Mouse (Mus musculus) mesoderm, embryonic 11.5 days (tissue): ENCODE data around the gene Cenpk.
"Not testable (repeated sequence)": the region's sequence is repeated elsewhere in the genome, so short reads cannot be mapped to it uniquely, and the experiment has no call there.

ENCODE experiments used
- DNase-seq: peaks from one replicate; pipeline ENCODE4 v3.0.0-alpha.2; 2012; ENCODE audit warnings: low read depth, low spot score

Cenpk gene

DNA sequence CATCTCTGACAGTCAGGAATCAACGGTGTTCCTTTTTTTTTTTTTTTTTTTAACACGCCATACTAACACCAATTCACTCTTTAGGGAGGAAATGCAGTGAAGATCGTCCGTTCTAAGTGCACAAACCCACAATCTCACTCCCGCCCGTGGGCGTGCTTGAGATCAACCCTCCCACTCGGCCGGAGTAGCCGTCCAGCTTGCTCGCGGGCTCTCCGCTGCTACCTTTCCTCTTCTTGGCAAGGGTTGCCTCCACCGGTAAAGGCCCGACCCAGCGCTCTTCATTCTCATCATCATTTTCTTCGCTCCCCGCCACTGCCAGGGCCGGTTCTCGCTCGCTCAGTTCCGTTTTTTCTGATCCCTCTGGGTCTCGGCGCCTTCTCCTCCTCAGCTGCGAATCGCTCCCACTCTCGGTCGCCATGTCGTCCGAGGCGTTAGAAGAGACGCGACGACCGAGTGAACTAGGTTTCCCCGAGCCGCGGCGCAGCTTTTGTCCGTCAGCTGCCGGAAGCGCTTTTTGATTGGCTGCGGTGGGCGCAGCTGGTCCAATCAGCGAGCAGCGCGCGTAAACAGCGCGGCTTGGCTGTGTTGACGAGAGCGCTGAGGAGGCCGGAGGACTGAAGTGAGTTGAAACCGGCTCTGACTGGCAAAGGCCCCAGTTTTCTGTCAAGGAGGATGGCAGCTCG lies at the start of gene Cenpk, which contains the start of gene Ppwd1:
TSS of gene Cenpk (plus strand) at position 228 of the 683 bp plus-strand sequence.
TSS of gene Ppwd1 (minus strand) at position 460 of the 683 bp plus-strand sequence.
- DNase-seq: peak; percentile 98

DNA sequence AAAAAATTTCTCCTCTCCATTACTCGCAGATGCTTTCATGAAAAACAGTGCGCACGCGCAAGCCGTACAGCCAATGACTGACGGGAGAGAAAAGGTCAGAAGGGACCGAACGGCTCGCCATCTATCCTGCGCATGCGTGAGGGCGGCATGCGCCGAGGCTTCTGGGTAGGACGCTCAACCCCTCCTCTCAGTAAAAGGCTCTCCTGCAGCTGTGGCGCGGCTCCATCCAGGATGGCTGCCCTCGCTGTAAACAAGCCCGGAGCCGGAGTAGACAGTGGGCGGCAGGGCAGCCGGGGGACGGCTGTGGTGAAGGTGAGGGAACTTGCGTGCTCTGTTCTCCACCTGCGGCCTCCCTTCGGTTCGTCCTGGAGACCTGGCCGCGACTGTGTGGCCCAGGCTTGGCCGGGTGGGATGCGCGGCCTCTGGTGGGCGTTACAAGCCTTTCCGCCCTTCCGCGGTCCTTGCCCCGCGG lies 49.7 kb upstream of the Cenpk start, which contains the start of gene Trim23:
TSS of gene Trim23 (plus strand) at position 148 of the 472 bp plus-strand sequence.
- peak; percentile 99 for DNase-seq

DNA sequence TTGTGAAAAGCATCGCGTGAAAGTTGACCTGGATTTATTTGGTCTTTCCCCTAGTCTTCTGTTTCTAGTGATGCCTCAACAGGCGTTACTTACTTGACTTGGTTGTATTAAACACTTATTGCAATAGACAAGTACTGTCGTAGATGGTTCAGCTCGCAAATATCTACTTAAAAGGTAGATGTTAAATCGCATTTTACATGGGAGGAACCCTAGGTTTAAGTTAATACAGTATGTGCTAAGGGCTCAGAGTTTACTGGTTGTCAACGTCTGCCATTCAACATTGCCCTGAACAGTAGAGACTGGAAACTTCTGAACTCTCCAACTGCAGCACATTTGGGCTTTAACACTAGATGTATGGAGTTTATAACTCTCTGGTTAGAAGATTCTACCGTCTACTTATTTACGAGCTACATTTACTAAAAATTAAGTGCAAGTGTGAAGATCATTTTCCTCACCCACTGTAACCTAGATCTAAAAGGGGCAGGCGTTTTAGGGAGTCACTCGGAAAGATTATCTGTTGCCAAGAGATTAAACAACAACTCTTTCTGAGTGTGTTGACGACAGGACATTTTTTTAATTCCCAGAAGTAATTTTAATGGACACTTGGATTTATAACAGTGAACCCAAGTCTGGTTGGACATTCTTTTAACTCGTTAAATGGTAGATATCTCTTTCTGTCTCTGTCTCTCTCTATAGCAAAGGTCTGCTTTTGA lies 49.1 kb upstream of the Cenpk start:
- no peak for DNase-seq

DNA sequence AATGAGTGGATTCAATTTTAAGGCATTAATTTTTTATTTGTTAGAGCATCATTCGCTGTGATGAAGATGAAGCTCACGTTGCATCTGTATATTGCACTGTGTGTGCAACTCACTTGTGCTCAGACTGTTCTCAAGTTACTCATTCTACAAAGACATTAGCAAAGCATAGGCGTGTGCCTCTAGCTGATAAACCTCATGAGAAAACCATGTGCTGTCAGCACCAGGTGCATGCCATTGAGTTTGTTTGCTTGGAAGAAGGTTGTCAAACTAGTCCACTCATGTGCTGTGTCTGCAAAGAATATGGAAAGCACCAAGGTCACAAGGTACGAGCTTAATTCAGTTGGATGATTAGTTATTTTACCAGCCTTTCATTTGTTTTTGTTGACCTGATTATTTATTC lies 41.1 kb upstream of the Cenpk start:
- DNase-seq: no peak

DNA sequence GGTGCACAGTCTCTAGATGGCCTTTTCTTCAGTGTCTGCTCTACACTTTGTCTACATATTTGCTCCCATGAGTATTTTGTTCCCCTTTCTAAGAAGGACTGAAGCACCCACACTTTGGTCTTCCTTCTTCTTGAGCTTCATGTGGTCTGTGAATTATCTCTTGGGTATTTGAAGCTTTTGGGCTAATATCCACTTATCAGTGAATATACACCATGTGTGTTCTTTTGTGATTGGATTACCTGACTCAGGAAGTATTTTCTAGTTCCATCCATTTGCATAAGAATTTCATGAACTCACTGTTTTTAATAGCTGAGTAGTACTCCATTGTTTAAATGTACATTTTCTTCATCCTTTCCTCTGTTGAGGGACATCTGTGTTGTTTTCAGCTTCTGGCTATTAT lies 32.5 kb upstream of the Cenpk start:
- DNase-seq: not testable (repeated sequence)

DNA sequence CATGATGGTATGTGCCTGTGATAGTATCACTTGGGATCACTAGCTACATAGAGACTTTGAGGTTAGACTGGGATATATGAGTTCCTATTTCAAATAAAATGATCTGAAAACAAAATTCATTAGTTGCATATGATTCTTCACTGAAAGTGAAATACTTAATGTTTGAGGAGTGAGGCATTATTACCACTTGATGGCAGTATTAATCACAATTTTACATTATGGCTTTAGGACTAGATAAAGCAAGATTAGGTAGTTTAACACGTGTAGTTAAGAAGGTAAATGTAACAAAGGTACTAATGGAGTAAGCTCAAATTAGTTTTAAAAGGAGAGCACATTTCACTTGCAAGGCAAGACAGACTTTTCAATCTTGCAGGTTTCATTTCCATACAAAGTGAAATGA lies 24.1 kb upstream of the Cenpk start:
- DNase-seq: no peak

DNA sequence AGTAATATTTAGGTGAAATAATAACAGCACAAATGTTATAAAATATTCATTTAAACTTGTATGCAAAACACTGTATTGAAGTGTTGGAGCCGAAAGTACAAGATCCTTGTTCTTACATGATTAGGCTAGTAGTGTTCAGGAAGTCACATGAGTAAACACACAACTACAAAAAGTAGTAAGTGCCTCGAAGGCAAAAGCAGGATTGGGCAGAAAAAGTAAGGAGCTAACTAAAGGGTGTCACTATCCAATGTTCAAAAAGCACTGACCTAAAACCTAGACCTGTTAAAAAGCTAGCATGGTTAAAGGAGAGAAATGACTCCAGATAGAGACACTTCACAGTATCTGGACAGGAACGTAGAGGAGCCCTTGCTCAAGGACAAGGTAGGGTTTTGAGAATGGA lies 933 bp upstream of the Cenpk start:
- DNase-seq: no peak

DNA sequence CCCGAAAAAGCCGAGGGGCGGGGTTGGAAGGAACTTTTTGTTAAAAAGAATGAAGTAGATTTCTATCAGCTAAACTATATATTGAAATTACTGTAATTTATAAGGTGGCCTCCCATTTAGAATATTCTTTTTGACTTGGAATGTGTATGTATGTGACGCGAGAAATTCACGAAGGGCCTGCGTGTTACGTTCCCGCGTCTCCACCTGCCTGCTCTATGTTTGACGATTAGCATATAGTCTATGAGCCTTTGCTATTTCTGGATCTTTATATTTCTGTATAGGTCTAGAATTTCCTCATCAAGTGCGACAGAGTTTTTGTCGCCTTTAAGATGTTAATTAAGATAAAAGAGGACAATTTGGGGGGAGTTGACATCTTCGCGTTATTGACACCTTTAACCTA lies 770 bp downstream of the Cenpk start:
- peak; percentile 7 for DNase-seq

DNA sequence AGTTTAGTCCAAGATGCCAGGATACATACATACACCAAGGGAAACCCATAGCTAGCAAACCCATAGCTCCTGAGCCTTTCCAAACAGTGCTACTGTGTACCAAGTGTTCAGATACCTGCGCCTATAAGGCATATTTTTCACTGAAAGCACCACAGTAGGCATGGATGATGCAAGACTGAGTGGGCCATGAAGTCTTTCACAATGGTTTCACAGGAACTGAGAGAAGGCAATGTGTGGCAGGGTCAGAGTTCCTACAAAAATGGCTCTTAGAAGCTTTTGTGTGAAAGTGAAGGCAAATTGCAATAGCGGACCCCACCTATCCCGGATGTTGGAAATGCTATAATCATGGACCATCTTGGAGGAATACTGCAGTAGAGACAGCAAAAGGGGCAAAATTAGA lies 30.6 kb downstream of the Cenpk start:
- no peak for DNase-seq

DNA sequence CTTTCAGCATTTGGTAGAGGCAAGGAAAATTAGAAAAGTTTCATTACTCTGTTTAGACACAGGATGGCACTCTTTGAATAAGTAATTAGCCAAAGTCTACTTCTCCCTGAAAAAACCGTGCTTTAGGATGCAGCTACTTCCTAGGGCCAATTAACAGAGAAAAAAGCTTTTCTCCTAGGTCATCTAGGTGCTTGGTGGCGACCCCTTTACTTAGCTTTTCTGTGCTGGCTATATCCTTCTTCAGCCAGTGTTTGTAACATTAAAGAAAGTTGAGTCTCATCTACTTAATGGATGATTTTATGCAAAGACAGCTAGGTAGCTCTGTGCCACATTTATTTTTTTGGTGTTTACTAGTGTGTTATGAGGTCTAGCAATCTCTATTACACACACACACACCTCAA lies 56.6 kb downstream of the Cenpk start:
- DNase-seq: peak; percentile 16

DNA sequence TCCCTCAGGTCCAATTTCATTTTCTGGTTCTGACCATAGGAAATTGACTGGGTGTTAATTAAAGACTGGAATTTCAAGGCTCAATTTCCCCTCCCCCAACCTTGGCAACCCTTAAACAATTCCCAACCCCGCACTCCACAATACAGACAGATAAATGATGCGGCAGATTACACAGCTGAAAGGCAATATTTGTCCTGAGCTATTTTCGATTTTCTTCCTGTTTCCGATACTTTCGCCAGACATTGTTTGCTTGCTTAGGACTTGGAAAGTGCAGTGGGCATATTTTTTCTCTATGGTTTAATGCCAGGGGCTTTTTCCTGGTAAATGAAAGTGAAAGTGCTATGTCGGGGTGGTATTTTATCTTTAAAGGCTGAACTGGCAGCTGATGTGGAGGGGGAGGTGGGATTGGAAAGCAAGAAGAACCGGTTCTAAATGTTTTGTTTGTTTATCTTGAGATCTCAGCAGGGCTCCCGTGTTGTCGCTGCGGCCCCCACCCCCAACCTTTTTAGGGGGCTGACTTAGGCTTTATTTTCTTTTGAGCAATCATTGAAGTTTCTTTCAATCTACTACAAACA lies 57.4 kb downstream of the Cenpk start:
- DNase-seq: peak; percentile 6

DNA sequence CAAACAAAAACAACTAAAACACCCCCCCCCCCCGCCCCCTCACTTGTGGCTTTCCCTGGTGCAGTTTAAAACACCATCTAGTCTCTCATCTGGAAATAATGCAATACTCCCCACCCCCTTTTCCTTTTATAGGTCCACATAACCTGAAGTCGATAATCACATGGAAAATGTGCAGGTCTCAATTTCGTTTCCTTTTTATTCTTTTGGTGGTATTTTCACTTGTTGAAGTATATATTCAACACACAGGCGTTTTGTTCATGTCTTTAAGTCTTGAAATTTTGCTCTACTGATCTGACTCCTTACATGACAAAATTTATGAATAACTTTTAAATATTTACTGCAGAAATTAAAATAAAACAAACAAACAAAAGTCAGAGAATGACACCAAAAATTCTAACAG lies 57.9 kb downstream of the Cenpk start:
- no peak for DNase-seq

DNA sequence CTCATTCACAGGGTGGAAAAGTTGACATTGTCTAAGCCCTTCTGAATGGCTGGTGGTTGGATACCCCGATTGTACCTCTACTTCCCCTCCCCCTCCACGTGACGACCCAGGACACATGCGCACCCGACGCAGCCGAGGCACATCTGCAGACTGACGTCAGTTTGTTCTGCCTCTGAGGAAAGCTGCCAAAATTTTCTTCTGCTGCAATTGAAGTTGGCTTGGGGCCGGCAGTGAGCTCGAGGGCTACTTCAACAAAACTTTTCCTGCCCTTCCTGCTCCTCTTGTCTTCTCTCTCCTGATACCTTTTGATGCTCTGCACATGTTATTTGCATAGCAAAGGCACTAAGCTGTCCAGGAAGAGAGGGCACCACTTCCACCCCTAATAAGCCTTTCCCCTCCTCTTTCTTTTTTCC lies 58.5 kb downstream of the Cenpk start:
- DNase-seq: peak; percentile 93

DNA sequence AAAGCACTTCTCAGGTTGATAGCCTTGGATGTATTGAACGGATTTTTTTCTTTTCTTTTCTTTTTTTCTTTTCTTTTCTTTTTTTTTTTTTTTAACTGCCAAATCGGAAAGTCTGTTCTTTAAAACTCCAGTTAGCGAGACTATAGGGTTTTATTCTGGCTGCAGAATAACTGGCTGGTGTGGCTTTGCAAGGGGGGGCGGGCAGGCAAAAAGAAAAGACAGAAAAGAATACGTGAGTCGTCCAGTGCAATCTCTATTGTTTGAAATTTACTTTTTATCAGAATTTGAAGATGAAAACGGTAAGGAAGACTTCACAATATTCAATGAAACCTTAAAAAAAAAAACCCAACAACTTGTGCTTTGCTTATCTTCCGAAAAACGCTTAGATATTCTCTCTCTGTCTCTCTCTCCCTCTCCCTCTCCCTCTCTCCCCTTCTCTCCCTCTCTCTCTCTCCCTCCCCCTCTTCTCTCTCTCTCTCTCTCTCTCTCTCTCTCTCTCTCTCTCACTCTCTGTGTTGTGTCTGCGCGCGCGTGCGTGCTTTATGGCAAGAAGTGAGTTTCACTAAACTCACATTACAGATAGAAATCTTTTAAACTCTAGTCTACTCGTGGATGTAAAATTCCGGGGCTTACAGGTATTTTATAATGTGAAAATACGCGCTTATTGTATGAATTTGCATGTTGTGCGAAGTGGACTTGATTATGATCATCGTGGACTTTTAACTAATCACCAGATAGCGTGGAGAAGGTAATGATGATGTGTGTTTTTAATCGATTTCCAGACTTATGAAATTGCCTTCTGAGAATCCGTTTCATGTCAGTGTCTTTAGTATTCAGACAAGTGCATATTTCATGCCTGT lies 59.2 kb downstream of the Cenpk start, which contains the start of gene Adamts6:
TSS of gene Adamts6 (plus strand) at position 470 of the 860 bp plus-strand sequence.
- peak; percentile 37 for DNase-seq

DNA sequence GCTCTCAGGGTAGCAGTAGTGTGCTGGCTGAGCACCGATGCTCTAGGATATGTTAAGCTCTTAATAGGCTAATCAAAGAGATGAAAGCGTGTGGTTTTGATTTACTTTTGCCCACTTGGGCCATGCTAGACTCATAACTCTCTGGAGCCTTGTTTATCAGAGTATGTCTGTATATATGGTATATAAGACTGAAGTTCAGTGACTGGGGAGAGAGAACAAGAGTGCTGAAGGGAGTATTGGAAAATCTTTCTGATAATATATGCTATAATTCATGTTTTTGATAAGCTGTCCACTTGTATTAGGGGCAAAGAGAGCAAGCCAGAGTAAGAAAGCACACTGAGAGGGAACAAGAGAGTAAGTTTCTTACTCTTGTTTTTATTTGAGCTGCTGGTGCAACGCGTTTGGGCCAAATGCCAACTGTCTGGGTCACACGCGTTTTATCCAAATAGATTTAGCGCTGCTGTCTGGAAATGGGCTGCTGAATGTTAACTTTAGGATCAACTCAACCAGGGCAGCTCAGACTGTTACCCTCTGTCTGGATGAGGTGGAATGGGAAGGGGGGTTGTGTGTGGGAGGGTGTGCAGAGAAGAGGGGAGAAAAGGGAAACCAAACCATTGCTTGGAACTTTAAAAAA lies 59.9 kb downstream of the Cenpk start:
- DNase-seq: peak; percentile 71

DNA sequence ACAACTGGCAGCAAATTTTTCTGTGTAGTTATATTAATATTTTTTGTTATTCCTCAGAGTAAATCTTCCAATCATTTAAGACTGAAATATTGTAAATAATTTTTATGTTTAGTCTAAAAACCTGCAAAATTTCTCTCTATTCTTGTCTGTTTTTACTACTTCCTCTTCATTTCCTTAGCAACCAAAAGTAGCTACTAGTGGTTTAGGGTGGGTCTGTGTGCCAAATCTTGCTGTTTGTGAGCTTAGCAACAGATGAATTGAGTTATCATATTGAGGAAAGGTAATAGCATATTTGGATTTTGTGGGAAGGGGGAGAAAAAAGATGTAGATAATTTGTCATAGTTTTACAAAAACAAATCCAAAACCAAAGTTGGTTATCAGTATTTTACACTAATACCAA lies 60.8 kb downstream of the Cenpk start:
- no peak for DNase-seq

DNA sequence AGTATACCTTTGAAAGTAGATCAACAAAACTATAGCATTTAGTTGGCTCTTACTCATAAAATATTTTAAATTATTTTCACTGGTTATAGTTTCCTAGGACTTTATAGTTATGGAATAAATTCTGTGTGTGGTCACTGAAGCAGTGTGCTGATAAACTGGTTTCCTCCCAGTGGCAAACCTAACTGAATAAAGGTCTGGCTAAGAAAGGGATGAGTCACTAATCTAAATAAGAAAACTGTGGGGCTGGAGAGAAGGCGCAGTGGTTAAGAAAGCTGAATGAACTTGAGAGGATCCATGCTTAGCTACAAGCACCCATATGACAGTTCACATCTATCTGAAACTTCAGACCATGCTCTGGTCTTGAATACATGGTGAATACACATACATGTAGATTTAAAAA lies 67.1 kb downstream of the Cenpk start:
- DNase-seq: no peak
